Mouse (Mus musculus): Measurements from ENCODE around the gene Dzank1.

DNA sequence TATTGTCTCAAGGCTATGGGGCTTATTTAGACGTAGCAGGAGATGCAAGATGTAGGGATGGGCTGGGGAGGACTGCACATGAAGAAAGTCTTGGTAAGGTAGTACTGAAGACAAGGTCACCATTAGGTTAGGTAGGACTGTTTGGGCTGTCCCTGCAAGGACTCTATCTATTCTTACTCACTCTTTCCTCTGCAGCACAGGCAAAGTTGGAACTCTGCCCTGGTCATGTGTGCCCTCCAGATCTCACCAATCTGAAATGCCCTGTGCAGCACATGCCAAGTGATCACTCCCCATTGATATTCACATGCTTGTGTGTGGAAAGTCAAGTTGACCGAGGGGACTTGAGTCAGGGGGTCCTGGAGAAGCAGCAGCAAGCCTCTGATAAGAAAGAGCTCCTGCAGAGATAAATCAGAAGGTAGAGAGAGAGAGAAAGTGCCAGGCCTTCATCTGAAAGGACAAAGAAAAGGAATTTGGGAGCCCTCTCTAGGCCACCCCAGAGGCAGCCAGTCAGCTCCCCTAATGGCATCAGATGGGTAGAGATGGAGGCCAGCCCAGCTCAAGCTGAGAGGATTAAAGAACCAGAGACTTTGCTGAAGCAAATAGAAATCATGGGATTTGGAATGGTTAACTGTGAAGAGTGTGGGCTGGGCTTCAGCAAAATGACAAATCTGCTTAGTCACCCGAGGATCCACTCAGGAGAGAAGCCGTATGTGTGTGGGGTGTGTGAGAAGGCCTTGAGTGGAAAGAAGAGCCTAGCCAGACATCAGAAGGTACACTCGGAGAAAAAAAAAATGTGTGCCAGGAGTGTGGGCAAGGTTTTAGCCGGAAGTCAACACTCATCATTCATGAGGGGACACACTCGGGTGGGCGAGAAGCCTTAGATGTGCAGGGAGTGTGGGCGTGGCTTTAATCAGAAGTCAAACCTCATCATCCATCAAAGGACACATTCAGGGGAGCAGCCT is 62.1 kb downstream of the Dzank1 start:
- TF ChIP-seq EP300 (IDR thresholded peaks at IDR 0.05; ENCODE audit: low read depth in 1 of 2, low read length in 2 of 2) (no peak), GATA1 (IDR thresholded peaks at IDR 0.05; ENCODE audit: low read depth, low read length) (no peak), CHD2 (IDR thresholded peaks at IDR 0.05; ENCODE audit: low read length) (no peak), TCF12 (IDR thresholded peaks at IDR 0.05; ENCODE audit: low read depth, low read length) (no peak), ZKSCAN1 (IDR thresholded peaks at IDR 0.05; ENCODE audit: low read depth, low read length) (no peak)
